Mouse (Mus musculus) liver, embryonic 16.5 days (tissue): ENCODE measurements around the gene Tex29. TPM values are rescaled to one million over a fixed set of nuclear protein-coding genes. Genes with fewer than 3 reads are reported as not detected.

Experiments used
- ATAC-seq: fragments of 200-750 bp; cut with Nextera tagmentation; 2 replicates; pipeline ENCODE4 v1.8.0; 2017; ENCODE audit warnings: low read depth, mild to moderate bottlenecking, moderate number of reproducible peaks, moderate library complexity
- H3K27ac ChIP-seq: fragments of 300-500 bp; sonication (generic); 2 replicates; pipeline ENCODE4 v1.5.1; 2014; ENCODE audit warnings: mild to moderate bottlenecking, low read length
- H3K27me3 ChIP-seq: fragments of 300-500 bp; sonication (generic); 2 replicates; pipeline ENCODE4 v1.6.1; 2014; ENCODE audit warnings: low read depth, low read length, mixed read lengths; ENCODE audit not compliant: control insufficient read depth, insufficient read depth
- H3K36me3 ChIP-seq: fragments of 300-500 bp; sonication (generic); 2 replicates; pipeline ENCODE4 v1.6.1; 2014; ENCODE audit warnings: mild to moderate bottlenecking; ENCODE audit not compliant: control insufficient read depth, insufficient read depth
- H3K4me1 ChIP-seq: fragments of 300-500 bp; sonication (generic); 2 replicates; pipeline ENCODE4 v1.6.1; 2014; ENCODE audit warnings: low read depth, low read length, mixed read lengths; ENCODE audit not compliant: control insufficient read depth
- H3K4me2 ChIP-seq: fragments of 300-500 bp; sonication (generic); 2 replicates; pipeline ENCODE4 v1.6.1; 2014; ENCODE audit warnings: low read depth, low read length, mixed read lengths
- H3K4me3 ChIP-seq: fragments of 300-500 bp; sonication (generic); 2 replicates; pipeline ENCODE4 v1.5.1; 2014; ENCODE audit warnings: low read depth, mild to moderate bottlenecking, low read length
- H3K9ac ChIP-seq: fragments of 300-500 bp; sonication (generic); 2 replicates; pipeline ENCODE4 v1.6.1; 2014; ENCODE audit warnings: low read depth, low read length
- H3K9me3 ChIP-seq: fragments of 300-500 bp; sonication (generic); replicated peaks from 2 replicates; pipeline ENCODE4 v1.6.1; 2016; ENCODE audit warnings: low read length; ENCODE audit not compliant: control insufficient read depth
- WGBS: fragments of 180-500 bp; shearing (Covaris S2); extraction: QIAGEN DNeasy Blood & Tissue Kit; methylation state at CpG from one replicate; pipeline ENCODE4 v1.1.7; 2014; ENCODE audit not compliant: insufficient replicate concordance; 5-methylcytosine and 5-hydroxymethylcytosine counted together
- polyA plus RNA-seq: library from polyadenylated mRNA; unstranded; fragments of >200 nt; fragmentation: Nextera tagmentation; extraction: Ambion mirVana; gene quantifications from 2 replicates; pipeline ENCODE4 v1.2.1, GENCODE M21; 2015

The Tex29 gene
- polyA plus RNA-seq, 1 experiment from 2014 or later = not detected

DNA sequence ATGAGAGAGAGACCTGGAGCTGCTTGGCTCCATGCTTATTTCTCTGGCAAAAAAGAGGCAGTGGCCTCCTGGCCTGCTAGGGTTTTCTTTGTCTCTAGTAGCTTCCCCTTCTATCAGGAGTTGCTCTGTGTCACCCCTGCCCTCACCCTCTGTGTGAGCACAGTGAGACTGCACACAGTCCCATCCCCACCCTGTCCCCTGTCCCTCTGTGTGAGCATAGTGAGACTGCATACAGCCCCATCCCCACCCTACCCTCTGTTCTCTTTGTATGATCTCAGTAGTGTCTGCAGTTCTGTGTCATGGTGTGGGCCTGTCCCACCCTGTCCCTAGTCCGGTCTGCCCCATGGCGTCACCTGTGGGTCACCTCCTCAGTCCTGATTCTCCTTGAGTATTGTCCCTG is 46.5 kb downstream of the Tex29 start:
- Histone ChIP-seq H3K4me1 (no peaks in the 10 kb centered on the region), H3K27me3 (no peaks in the 10 kb centered on the region), H3K27ac (no peak overlapping the region), H3K4me2 (no peak overlapping the region), H3K36me3 (no peaks in the 10 kb centered on the region), H3K4me3 (no peak overlapping the region), H3K9ac (no peak overlapping the region), H3K9me3 (no peaks in the 10 kb centered on the region)
- ATAC-seq = no peak
- WGBS = 86% methylated on average over 2 of the region's 2 CpGs

GRCm38 (mm10) chr8:11889156-11890018 is 49.1 kb downstream of the Tex29 start:
- no peaks in the 10 kb centered on the region for H3K9me3 ChIP-seq
- no peak for ATAC-seq
- no peak overlapping the region for H3K27ac ChIP-seq
- H3K36me3 ChIP-seq = no peaks in the 10 kb centered on the region
- no peak overlapping the region for H3K4me2 ChIP-seq
- no peaks in the 10 kb centered on the region for H3K4me1 ChIP-seq
- H3K27me3 ChIP-seq = no peaks in the 10 kb centered on the region
- no peak overlapping the region for H3K4me3 ChIP-seq
- WGBS = 31% methylated on average over 7 of the region's 7 CpGs
- no peak overlapping the region for H3K9ac ChIP-seq

GRCm38 (mm10) chr8:11892756-11893155 is 52.5 kb downstream of the Tex29 start:
- Histone ChIP-seq H3K4me3 (no peak overlapping the region), H3K9me3 (no peaks in the 10 kb centered on the region), H3K36me3 (no peaks in the 10 kb centered on the region), H3K27ac (no peak overlapping the region), H3K9ac (no peak overlapping the region), H3K4me2 (no peak overlapping the region), H3K27me3 (no peaks in the 10 kb centered on the region), H3K4me1 (no peaks in the 10 kb centered on the region)
- WGBS = 69% methylated on average over 2 of the region's 2 CpGs
- no peak for ATAC-seq

DNA sequence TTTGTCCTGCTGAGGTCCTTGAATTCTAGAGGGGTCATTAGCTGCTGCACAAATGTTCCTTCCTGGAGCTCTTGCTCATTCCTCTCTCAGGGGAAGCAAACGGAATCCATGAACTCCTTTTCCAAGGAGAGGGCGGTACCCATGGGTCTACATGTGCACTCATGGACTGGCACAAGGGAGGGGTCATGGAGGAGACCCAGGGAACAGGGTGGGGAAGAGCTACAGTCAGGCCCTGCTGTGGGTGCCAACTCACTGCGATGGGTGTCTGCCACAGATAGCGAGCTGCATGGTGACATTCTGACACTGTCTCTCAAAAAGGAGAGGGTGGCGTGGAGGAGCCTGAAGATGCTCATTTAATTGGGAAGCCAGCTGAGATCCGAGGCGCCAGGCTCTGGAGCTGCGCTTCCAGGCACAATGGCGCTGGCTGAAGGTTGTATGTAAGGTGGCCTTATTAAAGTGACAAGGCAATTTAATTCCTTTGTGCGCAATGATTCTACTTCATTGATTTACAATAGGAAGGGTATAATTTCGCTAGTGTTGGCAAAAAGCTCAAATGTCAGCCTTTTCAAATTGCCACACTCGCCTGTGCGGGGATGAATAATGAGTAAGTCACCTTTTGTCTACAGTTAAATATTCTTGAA is 55.9 kb downstream of the Tex29 start:
- no peaks in the 10 kb centered on the region for H3K36me3 ChIP-seq
- H3K4me1 ChIP-seq = no peaks in the 10 kb centered on the region
- no peaks in the 10 kb centered on the region for H3K27me3 ChIP-seq
- H3K4me2 ChIP-seq = no peak overlapping the region
- no peaks in the 10 kb centered on the region for H3K9me3 ChIP-seq
- 68% methylated on average over 13 of the region's 13 CpGs for WGBS
- no peak overlapping the region for H3K27ac ChIP-seq
- ATAC-seq = no peak
- no peak overlapping the region for H3K9ac ChIP-seq
- no peak overlapping the region for H3K4me3 ChIP-seq

DNA sequence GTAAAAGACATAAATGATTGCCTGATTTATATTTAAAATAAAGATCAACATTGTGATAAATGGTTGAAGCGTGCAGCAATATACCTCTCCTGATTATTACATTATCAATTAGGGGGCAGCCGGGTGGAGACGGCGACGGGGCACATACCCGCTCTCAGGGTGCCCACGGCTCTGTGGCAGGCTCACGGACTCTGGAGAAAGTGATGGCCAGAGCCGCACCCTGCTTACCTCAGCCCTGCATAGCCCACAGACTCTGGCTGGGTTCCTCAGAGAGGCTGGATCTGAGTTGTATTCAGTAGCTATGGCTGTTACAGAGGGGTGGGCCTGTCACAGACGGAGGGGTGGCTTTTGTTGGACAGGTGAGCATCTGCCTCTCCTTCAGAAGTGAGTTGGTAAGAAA is 56.4 kb downstream of the Tex29 start:
- Histone ChIP-seq H3K36me3 (no peaks in the 10 kb centered on the region), H3K9ac (no peak overlapping the region), H3K4me1 (no peaks in the 10 kb centered on the region), H3K27me3 (no peaks in the 10 kb centered on the region), H3K9me3 (no peaks in the 10 kb centered on the region), H3K4me2 (no peak overlapping the region), H3K27ac (no peak overlapping the region), H3K4me3 (no peak overlapping the region)
- ATAC-seq = no peak
- 73% methylated on average over 10 of the region's 10 CpGs for WGBS

GRCm38 (mm10) chr8:11898814-11899213 is 58.5 kb downstream of the Tex29 start:
- Histone ChIP-seq H3K4me3 (no peak overlapping the region), H3K36me3 (no peaks in the 10 kb centered on the region), H3K9me3 (no peaks in the 10 kb centered on the region), H3K4me2 (no peak overlapping the region), H3K4me1 (no peaks in the 10 kb centered on the region), H3K27ac (no peak overlapping the region), H3K27me3 (no peaks in the 10 kb centered on the region), H3K9ac (no peak overlapping the region)
- WGBS = 55% methylated on average over 1 of the region's 1 CpGs
- ATAC-seq = no peak

Other genes starting within 250 kb of the Tex29 start
- 19.9 and 21.1 TPM in 2 replicates for gene Ankrd10, start 204.7 kb upstream of the Tex29 start, polyA plus RNA-seq
- gene 1700016D06Rik, start 139.4 kb upstream of the Tex29 start, polyA plus RNA-seq = not detected in 2 replicates
- gene Arhgef7, start 112.8 kb upstream of the Tex29 start, polyA plus RNA-seq = 9.1 and 10.1 TPM in 2 replicates